Mouse (Mus musculus) embryonic facial prominence, embryonic 13.5 days (tissue): ENCODE measurements around the gene Ulk2. TPM values are rescaled to one million over a fixed set of nuclear protein-coding genes. Genes with fewer than 3 reads are reported as not detected.
"Not testable (repeated sequence)": the region's sequence is repeated elsewhere in the genome, so short reads cannot be mapped to it uniquely, and the experiment has no call there.

ENCODE experiments used
- ATAC-seq: fragments of 200-750 bp; cut with Nextera tagmentation; 2 replicates; pipeline ENCODE4 v1.8.0; 2017; ENCODE audit warnings: low read depth; ENCODE audit not compliant: insufficient number of reproducible peaks, insufficient read depth, low FRiP score, low TSS enrichment
- H3K27ac ChIP-seq: fragments of 300-500 bp; sonication (generic); 2 replicates; pipeline ENCODE4 v1.5.1; 2015; ENCODE audit warnings: moderate library complexity, mild to moderate bottlenecking, inconsistent platforms
- H3K27me3 ChIP-seq: fragments of 300-500 bp; sonication (generic); 2 replicates; pipeline ENCODE4 v1.6.1; 2015; ENCODE audit warnings: mild to moderate bottlenecking, inconsistent platforms
- H3K36me3 ChIP-seq: fragments of 300-500 bp; sonication (generic); 2 replicates; pipeline ENCODE4 v1.6.1; 2015; ENCODE audit warnings: mild to moderate bottlenecking, inconsistent platforms
- H3K4me1 ChIP-seq: fragments of 300-500 bp; sonication (generic); 2 replicates; pipeline ENCODE4 v1.6.1; 2015; ENCODE audit warnings: inconsistent platforms
- H3K4me2 ChIP-seq: fragments of 300-500 bp; sonication (generic); 2 replicates; pipeline ENCODE4 v1.6.1; 2015; ENCODE audit warnings: moderate library complexity, mild to moderate bottlenecking, inconsistent platforms
- H3K4me3 ChIP-seq: fragments of 300-500 bp; sonication (generic); 2 replicates; pipeline ENCODE4 v1.5.1; 2015; ENCODE audit warnings: mild to moderate bottlenecking, inconsistent platforms
- H3K9ac ChIP-seq: fragments of 300-500 bp; sonication (generic); 2 replicates; pipeline ENCODE4 v1.6.1; 2015; ENCODE audit warnings: mild to moderate bottlenecking, inconsistent platforms
- H3K9me3 ChIP-seq: fragments of 300-500 bp; sonication (generic); 2 replicates; pipeline ENCODE4 v1.6.1; 2016; ENCODE audit warnings: inconsistent platforms
- WGBS: fragments of 180-500 bp; shearing (Covaris S2); methylation state at CpG from one replicate; pipeline ENCODE4 v1.1.7; 2015; ENCODE audit warnings: mixed read lengths; 5-methylcytosine and 5-hydroxymethylcytosine counted together
- polyA plus RNA-seq: library from polyadenylated mRNA; unstranded; fragments of >200 nt; fragmentation: Nextera tagmentation; extraction: Ambion mirVana; gene quantifications from 2 replicates; pipeline ENCODE4 v1.2.1, GENCODE M21; 2015

The Ulk2 gene
- polyA plus RNA-seq, 1 experiment from 2014 or later: 16.7 TPM

DNA sequence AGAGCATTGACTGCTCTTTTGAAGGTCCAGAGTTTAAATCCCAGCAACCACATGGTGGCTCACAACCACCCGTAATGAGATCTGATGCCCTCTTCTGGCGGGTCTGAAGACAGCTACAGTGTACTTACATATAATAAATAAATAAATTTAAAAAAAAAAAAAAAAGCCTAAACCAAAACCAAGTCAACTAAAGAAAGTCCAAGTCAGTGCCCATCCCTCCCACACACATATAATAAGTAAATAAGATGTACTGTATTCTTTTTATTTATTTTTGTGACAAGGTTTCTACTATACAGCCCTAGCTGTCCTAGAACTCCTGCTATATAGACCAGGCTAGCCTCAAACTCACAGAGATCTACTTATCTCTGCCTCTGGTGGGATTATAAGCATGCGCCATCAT, 14.2 kb downstream of the Ulk2 start:
- H3K36me3 ChIP-seq: peaks cover 46% of the 10 kb centered on the region
- H3K27ac ChIP-seq, H3K4me2 ChIP-seq, ATAC-seq, H3K9me3 ChIP-seq, H3K4me3 ChIP-seq, H3K27me3 ChIP-seq, H3K4me1 ChIP-seq, H3K9ac ChIP-seq: not testable (repeated sequence)
- WGBS: 67% methylated on average over 3 of the region's 3 CpGs

DNA sequence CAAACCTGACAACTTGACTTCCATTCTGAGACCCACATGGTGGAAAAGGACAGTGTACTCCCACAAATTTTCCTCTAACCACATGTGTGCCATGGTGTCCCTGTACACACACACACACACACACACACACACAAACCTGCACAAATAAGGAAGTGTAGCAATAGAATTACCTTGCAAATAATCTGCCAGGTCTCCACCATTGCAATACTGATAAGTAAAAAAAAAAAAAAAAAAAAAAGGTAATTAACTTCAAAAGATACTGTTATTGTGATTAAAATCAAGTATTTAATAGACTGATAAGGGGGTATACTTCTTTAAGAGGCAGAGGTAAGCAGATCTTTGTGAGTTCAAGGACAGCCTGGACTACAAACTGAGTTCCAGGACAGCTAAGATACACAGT, 14.9 kb downstream of the Ulk2 start:
- no peak overlapping the region for H3K9ac ChIP-seq
- H3K4me3 ChIP-seq: no peak overlapping the region
- no peaks in the 10 kb centered on the region for H3K27me3 ChIP-seq
- H3K4me2 ChIP-seq: no peak overlapping the region
- no peak overlapping the region for H3K27ac ChIP-seq
- ATAC-seq: no peak
- no peaks in the 10 kb centered on the region for H3K4me1 ChIP-seq
- peaks cover 42% of the 10 kb centered on the region for H3K36me3 ChIP-seq
- H3K9me3 ChIP-seq: no peaks in the 10 kb centered on the region

DNA sequence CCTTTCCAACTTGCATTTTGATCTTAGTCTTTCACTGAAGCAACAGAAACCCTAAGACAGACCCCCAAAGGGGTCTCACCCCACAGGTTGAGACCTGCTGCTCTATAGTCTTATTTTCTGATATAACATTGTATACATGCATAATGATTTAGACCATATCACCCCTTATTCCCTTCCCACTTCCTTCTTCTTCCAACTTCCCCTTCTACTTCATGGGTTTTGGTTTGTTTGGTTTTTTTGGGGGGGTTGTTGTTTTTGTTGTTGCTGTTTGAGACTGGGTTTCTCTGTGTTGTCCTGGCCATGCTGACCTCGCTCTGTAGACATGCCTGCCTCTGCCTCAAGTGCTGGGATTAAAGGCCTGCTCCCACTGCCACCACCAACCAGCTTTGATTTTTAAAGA, 15.7 kb downstream of the Ulk2 start:
- Histone ChIP-seq H3K9me3 (no peaks in the 10 kb centered on the region), H3K9ac (no peak overlapping the region), H3K4me2 (no peak overlapping the region), H3K4me1 (no peaks in the 10 kb centered on the region), H3K36me3 (peaks cover 46% of the 10 kb centered on the region), H3K27ac (no peak overlapping the region), H3K27me3 (no peaks in the 10 kb centered on the region), H3K4me3 (no peak overlapping the region)
- 90% methylated on average over 1 of the region's 1 CpGs for WGBS
- no peak for ATAC-seq

DNA sequence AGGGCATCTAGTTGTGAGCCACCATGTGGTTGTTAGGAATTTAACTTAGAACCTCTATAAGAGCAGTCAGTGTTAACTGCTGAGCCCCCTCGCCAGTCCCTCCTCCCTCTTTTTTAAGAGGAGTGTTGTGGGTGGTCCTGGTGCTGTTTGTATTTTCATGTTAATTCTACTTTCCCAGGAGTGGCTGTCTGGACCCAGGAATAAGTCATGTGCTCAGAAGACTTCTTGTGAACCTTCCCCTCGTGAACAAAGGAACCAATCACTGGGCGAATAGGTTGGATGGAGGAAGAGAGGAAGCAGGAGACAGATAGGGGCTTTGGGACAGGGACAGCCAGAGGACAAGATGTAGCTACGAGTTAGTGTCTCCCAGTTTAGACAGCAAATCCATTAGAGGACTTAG, 45.1 kb downstream of the Ulk2 start:
- no peak overlapping the region for H3K27ac ChIP-seq
- H3K4me3 ChIP-seq: no peak overlapping the region
- H3K9ac ChIP-seq: no peak overlapping the region
- WGBS: 47% methylated on average over 4 of the region's 4 CpGs
- H3K4me2 ChIP-seq: no peak overlapping the region
- H3K9me3 ChIP-seq: no peaks in the 10 kb centered on the region
- peaks cover 66% of the 10 kb centered on the region for H3K36me3 ChIP-seq
- no peak for ATAC-seq
- H3K27me3 ChIP-seq: no peaks in the 10 kb centered on the region
- H3K4me1 ChIP-seq: no peaks in the 10 kb centered on the region

DNA sequence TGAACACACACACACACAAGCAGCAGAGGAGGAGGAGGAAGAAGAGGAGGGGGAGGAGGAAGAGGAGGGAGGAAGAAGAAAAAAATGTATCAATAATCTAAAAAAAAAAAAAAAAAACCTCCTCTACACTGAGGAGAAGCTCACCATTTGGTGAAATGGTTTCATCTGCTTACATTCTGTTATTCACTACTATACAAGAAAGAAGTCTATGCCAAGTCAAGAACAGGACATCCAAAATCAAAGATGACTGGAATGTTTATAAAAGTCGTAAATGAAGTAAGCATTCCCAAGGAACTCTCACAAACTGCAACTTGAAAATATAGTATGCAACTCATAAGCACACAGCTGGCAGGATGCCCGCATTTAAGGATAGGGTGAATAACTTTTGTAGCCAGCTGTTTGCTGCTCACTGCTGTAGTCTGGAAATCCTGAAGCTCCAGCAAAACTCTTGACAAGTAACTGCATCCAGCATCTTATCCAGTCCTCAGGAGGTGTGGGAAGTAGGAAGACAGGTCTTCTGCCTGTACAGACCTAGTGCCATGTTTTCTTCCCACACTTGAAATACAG, 46.2 kb downstream of the Ulk2 start:
- H3K9me3 ChIP-seq: no peaks in the 10 kb centered on the region
- H3K9ac ChIP-seq: no peak overlapping the region
- no peak overlapping the region for H3K27ac ChIP-seq
- WGBS: 85% methylated on average over 2 of the region's 2 CpGs
- ATAC-seq: no peak
- H3K4me3 ChIP-seq: no peak overlapping the region
- H3K36me3 ChIP-seq: peaks cover 66% of the 10 kb centered on the region
- H3K4me2 ChIP-seq: no peak overlapping the region
- no peaks in the 10 kb centered on the region for H3K27me3 ChIP-seq
- no peaks in the 10 kb centered on the region for H3K4me1 ChIP-seq

DNA sequence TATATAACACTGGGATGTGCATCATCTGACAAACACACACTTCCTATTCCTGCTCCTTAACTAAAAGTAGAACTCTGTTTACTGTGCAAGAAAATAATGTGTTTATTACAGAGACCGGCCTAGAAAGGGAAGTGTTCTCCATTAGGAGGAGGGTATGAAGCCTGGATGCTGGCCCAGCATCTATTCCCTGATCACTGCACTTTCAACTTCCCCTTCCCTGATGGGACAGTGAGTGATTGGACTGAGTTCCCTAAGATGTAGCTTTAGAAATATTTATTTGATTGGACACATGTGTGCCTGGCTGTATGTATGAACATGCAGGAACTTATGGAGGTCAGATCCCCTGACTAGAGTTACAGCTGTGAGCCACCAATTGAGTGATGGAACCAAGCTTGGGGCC, 61.4 kb downstream of the Ulk2 start:
- Histone ChIP-seq H3K4me3 (no peak overlapping the region), H3K9ac (no peak overlapping the region), H3K27ac (no peak overlapping the region), H3K9me3 (no peaks in the 10 kb centered on the region), H3K4me1 (no peaks in the 10 kb centered on the region), H3K4me2 (no peak overlapping the region), H3K27me3 (no peaks in the 10 kb centered on the region), H3K36me3 (peaks cover 63% of the 10 kb centered on the region)
- ATAC-seq: no peak
- 92% methylated on average over 1 of the region's 1 CpGs for WGBS

DNA sequence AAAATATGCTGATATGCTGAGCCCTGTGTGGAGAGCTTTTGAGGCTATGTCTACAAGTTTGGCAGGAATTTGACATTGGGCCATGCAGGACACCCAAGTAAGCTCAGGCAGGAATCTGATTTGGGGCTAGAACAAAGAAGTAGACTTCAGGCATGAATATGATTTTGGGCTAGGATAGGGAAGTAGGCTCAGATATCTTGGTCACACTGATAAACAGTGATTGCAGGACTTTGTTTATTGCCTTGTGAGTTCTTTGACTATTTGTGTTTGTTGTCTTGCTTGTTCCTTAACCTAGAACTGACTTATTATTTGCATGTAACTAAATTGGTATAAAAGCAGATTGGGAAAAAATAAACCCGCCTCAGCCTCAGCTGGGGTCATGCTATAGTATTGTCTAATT, 66.3 kb downstream of the Ulk2 start:
- H3K9me3 ChIP-seq: no peaks in the 10 kb centered on the region
- 100% methylated on average over 1 of the region's 1 CpGs for WGBS
- H3K4me3 ChIP-seq: no peak overlapping the region
- no peaks in the 10 kb centered on the region for H3K27me3 ChIP-seq
- no peak for ATAC-seq
- no peak overlapping the region for H3K27ac ChIP-seq
- no peak overlapping the region for H3K9ac ChIP-seq
- peaks cover 77% of the 10 kb centered on the region for H3K36me3 ChIP-seq
- no peak overlapping the region for H3K4me2 ChIP-seq
- no peaks in the 10 kb centered on the region for H3K4me1 ChIP-seq

DNA sequence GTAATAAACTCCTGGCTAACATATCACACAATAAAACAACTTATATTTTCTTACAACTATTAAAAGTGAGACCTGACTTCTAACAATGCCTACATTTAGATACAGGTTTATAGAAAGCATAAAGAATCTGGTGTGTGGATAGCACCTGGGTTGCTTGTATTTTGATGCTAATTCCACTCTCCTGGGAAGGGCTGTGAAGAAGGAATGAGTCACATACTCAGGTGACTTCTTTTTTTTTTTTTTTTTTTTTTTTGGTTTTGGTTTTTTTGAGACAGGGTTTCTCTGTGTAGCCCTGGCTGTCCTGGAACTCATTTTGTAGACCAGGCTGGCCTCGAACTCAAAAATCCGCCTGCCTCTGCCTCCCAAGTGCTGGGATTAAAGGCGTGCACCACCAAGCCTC, 72.3 kb downstream of the Ulk2 start:
- H3K27me3 ChIP-seq, H3K27ac ChIP-seq, H3K4me3 ChIP-seq, ATAC-seq, H3K4me2 ChIP-seq, H3K9ac ChIP-seq, H3K9me3 ChIP-seq, H3K4me1 ChIP-seq: not testable (repeated sequence)
- peaks cover 65% of the 10 kb centered on the region for H3K36me3 ChIP-seq
- WGBS: 93% methylated on average over 3 of the region's 3 CpGs

DNA sequence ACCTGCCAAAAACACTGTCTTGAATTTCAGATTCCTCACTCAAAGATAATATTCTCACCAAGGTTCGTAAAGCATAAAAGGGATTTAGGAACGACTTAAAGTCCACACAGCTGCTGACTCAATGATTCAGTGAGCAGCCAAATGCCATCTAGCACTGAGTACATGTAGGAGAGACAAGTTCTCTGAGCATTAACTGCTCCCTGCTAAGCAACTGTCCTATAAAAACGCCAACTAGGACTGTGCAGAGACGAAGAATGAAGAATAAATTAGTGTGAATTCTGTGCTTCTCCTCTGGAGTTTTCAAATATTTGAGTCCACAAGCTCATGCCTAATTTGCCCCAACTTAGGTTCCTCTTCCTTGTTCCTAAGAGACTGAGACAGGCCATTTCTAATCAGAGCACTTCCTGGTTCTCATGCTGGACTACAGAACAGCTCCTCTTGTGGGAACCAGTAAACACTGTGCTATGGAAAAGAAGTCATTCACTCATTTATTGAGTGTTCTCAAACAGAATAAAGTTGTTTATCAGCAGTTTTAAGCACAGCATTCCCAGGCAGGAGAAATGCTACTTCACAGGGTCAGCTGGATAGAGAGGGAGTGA, 80.2 kb downstream of the Ulk2 start:
- H3K4me2 ChIP-seq: no peak overlapping the region
- H3K27ac ChIP-seq: no peak overlapping the region
- no peaks in the 10 kb centered on the region for H3K9me3 ChIP-seq
- H3K36me3 ChIP-seq: peaks cover 41% of the 10 kb centered on the region
- H3K4me1 ChIP-seq: no peaks in the 10 kb centered on the region
- WGBS: 90% methylated on average over 4 of the region's 4 CpGs
- no peak overlapping the region for H3K4me3 ChIP-seq
- no peak overlapping the region for H3K9ac ChIP-seq
- H3K27me3 ChIP-seq: no peaks in the 10 kb centered on the region
- ATAC-seq: no peak

DNA sequence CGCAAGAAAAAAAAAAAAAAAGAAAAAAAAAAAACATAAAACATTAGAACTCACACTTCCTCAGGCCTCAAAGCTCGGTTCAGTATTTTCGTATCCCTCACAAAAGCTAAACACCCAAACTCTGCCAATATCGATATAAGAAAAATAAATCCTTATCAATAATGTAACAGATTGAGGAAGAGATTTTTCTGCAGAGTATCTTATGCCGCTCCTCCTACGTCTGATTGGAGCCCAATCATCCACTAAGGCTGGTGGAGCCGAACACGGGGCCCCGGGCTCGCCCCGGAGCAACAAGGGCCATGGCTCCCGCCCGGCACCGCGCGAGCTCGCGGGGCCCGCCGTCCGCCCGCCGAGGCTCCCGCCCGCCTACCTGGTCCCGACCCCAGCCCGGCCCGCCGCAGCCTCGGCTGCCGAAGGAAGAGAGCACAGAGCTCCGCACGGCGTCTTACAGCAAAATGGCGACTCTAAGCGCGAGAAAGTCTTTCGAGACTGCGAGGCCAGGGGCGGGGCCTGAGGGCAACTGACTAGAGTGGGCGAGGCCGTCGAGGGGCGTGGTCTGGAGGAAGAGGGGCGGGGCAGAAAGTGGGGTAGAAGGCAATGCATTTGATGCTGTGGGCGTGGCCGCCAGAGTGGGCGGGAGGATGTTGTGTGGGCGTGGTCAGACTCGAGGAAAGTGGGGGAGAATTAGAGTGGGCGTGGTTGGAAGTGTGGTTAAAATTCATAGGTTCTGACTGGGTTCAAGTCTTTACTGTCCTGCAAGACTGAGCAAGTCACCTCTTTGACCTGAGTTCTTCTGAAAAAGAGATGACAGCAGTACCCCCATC, 93.1 kb downstream of the Ulk2 start, which contains the start of gene Prpsap2:
Gene Prpsap2, minus strand, starts transcription at position 505 of the 824 bp plus-strand sequence.
- Histone ChIP-seq H3K4me3 (peak within 1 kb of the TSS; percentile 58), H3K4me1 (peaks cover 8% of the 10 kb centered on the region), H3K27ac (peak within 1 kb of the TSS; percentile 85), H3K9me3 (no peaks in the 10 kb centered on the region), H3K9ac (peak within 1 kb of the TSS; percentile 81), H3K27me3 (no peaks in the 10 kb centered on the region), H3K36me3 (peaks cover 12% of the 10 kb centered on the region; the same call in 1 of the 2 replicates), H3K4me2 (peak within 1 kb of the TSS; percentile 71)
- peak; percentile 93 for ATAC-seq
- under 1% methylated on average over 51 of the region's 51 CpGs for WGBS

DNA sequence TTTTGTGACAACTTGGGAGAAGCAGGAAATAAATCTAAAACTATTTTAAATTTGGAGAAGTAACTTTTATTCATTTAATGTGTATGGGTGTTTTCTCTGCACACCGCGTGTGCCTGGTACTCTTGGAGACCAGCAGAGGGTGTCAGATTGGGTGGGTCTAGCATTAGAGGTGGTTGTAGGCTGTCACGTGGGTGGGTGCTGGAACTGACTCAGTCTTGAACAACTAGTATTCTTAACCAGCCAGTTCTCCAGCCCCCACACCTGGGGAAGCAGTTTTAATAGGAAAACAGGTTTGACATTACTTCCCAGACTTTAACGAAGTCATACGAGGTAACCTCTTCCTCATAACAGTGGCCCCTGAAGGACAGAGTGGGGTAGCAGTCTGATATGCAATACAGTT, 94.4 kb downstream of the Ulk2 start:
- no peak overlapping the region for H3K27ac ChIP-seq
- peak overlapping the region; percentile 71 for H3K4me2 ChIP-seq
- H3K36me3 ChIP-seq: peaks cover 25% of the 10 kb centered on the region
- no peaks in the 10 kb centered on the region for H3K9me3 ChIP-seq
- H3K4me1 ChIP-seq: peaks cover 8% of the 10 kb centered on the region
- H3K9ac ChIP-seq: no peak overlapping the region
- ATAC-seq: no peak
- 70% methylated on average over 5 of the region's 5 CpGs for WGBS
- peak overlapping the region; percentile 58 for H3K4me3 ChIP-seq
- no peaks in the 10 kb centered on the region for H3K27me3 ChIP-seq

DNA sequence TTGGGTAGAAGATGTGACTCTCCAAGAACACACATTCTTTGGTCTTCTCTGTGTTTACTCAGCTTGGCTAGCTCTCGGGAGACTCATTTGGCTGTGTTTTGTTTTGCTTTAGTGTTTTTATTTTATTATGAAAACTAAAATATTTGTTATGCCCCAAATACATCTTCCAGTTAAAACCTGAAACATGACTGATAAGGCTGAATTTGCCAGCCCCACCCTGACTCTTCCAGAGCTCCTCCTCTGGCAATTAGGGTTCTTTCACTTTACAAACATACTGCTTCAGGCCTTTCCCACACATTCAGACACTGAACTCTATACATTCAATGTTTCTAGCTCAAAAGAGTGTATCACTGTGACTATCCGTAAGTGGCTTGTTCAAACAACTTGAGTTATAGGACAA, 97.7 kb downstream of the Ulk2 start:
- peaks cover 8% of the 10 kb centered on the region for H3K4me1 ChIP-seq
- no peak overlapping the region for H3K4me2 ChIP-seq
- no peak overlapping the region for H3K4me3 ChIP-seq
- no peaks in the 10 kb centered on the region for H3K9me3 ChIP-seq
- H3K27ac ChIP-seq: no peak overlapping the region
- WGBS: 87% methylated on average over 2 of the region's 2 CpGs
- no peak overlapping the region for H3K9ac ChIP-seq
- no peak for ATAC-seq
- peaks cover 55% of the 10 kb centered on the region for H3K36me3 ChIP-seq
- no peaks in the 10 kb centered on the region for H3K27me3 ChIP-seq
